Mouse (Mus musculus) lung, postnatal 10 days (tissue): ENCODE measurements around the gene Pgghg.
"Not testable (repeated sequence)": the region's sequence is repeated elsewhere in the genome, so short reads cannot be mapped to it uniquely, and the experiment has no call there.

Experiments
- DNase-seq: peaks from one replicate; pipeline ENCODE4 v3.0.0; 2021

The Pgghg gene

DNA sequence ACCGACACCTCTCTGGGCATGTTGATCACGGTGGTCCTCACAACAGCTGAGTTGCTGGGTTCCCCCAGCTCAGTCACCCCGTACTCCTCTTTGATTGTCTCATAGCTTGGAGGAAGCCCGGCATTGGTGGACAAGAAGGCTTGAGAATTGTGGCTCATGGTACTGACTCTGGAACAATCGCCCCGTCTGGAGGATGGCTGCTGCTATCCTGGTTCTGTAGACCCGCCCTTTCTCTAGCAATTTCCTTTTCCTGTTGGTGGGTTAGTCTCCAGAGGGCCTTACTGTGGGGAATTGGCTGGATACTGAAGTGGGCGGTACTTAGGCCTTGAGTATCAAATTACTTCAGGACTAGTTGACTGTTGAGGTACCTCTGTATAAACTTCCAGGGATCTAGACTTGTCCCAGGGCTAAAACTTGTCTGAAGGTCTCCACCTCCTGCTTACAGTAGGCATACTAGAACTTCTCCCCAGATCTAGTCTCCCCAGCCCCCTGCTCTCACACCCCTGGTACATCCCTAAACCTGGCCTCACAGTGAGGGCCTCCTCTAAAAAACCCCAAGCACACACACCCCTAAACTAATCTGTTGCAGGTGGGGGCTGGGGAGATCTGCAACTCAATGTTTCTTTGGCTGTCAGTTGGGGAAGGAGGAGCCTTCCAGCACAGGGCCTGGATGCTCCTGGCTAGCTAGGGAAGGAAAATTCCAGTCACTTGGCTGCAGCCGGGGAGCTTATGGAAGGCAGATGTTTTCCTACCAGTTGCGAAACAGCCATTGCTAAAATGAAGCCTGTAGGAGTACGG, 14.8 kb downstream of the Pgghg start, which contains the start of the genes Gm45717 and Ifitm2:
TSS of gene Gm45717 (minus strand) at position 180 of the 798 bp plus-strand sequence.
TSS of gene Ifitm2 (minus strand) at position 230 of the 798 bp plus-strand sequence.
- DNase-seq = peak; percentile 96

DNA sequence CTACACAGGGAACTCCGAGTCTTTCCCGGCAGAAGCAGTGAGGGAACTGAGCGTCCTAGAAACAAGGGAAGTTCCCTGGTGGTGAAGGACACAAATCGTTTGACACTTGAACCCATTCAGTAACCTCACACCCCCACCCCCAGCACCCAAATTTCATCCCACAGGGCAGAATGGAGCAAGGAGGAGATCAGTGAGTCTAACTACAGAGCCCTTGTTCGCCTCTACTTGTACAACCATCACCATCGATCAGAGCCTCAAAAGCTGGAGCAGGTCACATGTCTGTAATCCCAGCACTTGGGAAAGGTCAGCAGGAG, 15.3 kb downstream of the Pgghg start:
- no peak for DNase-seq

DNA sequence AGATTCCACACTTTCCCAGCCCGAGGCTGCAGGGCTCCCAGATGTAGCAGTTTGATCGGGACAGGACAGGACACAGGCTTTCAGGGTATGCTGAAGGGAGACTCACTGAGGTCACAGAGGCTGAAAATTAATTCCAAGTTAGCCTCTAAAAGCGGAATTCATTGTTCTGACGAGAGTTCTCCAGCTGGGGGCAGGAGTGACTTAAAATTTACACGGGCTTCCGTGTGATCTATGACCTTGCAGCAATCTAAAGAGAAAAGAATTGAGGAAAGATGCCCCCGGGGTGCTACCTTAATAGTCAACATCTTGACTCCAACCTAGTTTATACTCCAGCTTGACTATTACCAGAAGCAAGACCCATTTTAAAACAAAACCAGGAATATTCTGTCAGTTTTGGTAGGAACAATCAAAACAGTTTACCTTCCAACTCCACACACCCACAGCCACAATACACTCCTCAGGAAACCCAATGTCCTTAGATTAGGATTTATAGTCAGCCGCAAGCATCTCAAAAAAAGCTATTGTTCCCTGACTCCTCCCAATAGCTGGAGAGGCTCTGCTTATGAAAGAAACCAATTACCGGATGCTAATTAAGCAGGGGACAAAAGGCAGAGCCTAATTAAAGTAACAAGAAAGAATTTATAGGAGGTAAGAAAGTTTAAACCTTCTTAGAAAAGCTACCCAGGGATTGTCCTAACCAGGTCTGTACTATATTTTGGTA, 18.1 kb downstream of the Pgghg start:
- peak; percentile 72 for DNase-seq

DNA sequence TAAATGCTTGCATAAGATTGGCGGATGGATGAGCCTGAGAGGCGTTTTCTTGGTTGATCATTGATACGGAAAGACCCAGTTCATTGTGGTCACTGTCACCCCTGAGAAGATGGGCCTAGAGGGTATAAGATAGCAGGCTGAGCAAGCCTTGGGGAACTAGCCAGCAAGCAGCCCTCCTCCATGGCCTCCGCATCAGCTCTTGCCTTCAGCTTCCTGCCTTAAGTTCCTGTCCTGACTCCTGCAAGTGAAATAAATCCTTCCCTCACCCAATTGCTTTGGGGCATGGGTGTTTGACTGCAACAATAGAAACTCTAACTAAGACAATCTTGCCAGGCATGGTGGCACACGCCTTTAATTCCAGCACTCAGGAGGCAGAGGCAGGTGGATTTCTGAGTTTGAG, 18.8 kb downstream of the Pgghg start:
- no peak for DNase-seq

DNA sequence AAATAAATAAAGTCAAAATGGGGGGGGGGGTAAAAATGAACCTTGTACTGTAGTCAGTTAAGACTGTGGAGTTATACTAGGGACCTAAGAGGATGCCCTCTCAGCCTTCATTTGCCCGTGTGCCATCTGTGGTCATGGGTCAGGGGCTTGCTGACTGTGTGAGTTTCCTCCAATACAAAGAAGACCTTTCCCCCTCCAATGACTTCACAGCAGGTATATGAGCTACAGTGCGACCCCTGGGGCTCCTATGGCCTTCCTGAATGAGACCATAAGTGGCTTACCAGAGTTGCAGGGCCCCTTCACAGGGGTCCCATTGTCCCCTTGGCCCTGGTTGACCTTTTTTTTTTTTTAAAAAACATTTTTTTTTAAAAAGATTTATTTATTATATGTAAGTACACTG, 20.2 kb downstream of the Pgghg start:
- no peak for DNase-seq

DNA sequence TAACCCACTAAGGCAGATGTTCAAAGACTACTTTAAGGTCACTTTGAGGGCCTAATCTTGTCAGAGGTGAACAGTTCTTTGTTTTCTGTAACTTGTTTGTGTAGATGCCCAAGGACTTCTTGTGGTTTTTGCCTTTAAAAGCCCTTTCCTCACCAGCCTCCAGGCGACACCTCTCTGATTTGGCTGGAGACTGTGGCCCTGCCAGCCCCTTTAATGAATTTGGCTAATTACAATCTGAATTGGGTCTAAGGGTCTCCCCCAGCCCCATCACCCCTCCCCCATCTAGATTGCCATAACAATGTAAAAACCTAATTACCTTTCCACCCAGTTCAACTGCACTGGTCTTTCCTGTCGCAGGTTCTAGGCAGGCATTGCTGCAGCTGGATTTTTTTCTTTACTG, 21.5 kb downstream of the Pgghg start:
- no peak for DNase-seq

DNA sequence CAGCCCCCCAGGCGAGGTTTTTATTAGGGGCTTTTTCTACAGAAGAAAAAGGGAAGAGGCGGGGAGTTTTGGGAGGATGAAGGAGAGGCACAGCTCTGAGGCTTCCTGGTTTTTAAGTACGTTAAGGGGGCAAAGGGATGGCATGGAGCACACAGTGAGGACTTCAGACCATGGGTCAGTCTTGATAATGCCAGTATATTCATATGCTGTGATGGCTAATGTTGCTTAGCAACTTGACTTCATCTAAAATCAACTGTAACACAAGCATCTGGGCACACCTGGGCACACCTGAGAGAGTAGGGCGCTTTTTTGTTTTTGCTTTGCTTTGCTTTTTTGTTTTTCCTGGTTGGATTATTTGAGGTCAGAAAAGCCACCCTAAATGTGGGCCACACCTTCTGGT, 25.7 kb downstream of the Pgghg start, which contains the start of gene Ifitm1:
TSS of gene Ifitm1 (plus strand) at position 301 of the 400 bp plus-strand sequence.
- DNase-seq = no peak

DNA sequence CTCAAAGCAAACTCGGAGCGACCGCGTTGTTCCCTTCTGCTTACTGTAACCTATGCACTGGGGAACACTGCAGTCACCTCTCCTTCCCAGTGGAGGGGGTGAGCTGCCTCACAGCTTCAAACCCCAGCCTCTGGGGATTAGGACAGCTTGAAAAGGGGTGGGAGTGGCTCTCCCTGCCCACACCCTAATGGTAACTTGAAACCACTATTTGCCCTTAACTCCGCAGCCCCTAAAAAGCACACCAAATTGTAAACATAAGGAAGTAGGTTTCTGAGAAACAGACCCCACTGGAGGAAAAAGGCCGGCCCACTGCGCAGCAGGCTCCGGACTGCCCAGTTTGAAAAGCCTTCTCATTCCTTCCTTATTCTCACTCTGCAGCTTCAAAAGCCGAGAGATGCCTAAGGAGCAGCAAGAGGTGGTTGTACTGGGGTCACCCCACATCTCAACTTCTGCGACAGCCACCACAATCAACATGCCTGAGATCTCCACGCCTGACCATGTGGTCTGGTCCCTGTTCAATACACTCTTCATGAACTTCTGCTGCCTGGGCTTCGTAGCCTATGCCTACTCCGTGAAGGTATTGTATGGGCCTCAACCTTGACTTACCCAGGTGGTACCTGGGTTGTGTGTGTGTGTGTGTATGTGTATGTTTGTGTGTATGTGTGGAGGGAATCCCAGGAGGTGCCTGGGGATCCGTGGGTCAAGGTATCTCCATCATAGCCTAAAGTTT, 26.8 kb downstream of the Pgghg start:
- no peak for DNase-seq

DNA sequence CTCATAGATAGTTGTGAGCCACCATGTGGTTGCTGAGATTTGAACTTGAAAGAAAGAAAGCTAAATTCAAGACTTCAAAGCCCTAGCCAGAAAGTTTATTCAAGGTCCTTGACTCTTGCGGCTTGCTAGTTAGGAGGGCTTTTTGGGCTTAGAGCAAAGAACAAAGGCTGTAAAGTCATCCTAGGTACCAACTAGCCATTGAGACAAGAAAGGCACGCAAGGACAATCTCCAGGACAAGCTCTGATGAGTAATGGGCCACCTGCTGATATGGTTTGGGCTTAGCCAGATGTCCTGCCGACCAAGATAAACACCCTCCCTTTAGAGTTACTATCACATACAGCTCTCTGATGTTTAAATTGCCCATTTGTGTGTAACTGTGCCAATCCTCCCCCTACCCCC, 27.5 kb downstream of the Pgghg start:
- not testable (repeated sequence) for DNase-seq

DNA sequence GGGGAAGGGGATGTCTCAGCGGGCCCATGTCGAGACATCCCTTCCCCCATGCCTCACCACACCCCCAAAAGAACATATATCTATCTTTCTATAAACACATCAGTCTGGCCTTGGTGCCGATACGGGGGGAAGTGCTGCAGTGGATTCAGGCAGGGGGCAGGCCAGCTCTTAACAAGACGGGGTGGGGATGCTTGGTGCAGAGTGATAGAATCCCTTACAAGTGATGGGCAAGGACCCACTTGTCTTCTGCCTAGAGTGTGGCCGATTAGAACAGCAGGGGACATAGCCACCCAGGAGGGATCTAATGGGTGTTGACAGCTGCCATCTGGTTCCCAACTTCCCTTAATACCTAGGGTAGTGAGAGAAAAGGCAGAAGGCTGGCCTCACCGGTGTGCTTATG, 29.7 kb downstream of the Pgghg start:
- no peak for DNase-seq

DNA sequence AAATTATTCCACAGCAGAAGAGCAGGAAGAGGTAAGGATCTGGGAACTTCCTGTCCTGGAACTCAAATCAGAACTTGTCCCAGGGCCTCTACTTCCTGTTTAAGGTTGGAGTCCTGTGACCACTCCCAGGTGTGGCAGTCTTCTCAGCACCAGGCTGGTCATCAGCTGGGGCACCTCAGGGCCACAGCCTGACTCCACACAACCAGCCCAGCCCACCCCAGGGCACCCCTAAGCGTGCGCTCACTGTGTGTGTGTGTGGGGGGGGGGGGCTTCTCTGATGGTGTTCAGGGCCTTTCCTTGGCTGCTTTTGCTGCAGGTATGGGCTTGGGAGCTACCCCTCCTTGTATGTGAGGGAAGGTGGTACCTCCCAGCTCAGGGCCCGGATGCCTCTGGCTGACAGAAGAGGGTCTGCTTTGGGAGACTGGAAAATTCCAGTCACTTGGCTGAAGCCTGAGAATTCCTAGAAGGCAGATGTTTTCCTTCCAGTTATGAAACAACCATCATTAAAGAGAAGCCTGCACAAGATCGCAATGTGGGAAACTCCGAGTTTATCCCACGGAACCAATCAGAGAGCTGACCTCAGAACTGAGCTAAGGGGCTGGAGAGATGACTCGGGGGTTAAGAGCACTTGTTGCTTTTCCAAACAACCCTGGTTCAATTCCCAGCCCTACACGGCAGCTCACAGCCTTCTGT, 30.4 kb downstream of the Pgghg start:
- DNase-seq = peak; percentile 60

DNA sequence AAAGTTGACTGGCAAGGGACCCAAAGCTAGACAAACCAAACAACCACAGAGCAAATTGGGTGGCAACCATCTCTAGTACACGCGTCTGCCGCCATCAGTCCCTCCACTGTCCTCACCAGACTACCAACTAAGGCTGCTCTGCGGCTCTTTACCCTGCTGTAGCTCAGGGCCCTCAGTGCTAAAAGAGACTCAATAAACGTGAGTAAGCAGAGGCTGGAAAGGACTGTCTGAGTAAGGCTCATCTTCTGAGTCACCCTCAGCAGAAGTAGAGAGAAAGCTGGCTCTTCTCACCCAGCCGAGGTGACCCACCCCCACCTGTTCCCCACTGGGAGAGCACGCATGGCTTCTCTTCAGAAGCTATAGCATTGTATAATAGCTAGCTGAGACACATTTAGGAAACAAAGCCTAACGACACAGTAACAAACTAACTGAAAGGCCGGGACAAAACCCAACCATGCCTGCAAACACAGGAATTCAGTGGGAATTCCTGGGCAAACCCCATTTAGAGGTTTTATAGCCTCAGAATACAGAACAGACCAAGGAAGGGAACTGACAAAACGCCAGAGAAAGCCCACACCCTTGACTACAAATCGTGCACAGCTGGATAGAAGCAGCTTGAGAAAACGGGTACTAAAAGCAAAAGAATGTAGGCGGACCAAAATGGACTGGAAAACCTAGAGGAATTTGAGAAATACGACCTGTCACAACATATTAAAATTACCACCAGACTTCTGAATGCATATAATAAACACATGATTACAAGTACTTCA, 32.4 kb downstream of the Pgghg start:
- DNase-seq = no peak

DNA sequence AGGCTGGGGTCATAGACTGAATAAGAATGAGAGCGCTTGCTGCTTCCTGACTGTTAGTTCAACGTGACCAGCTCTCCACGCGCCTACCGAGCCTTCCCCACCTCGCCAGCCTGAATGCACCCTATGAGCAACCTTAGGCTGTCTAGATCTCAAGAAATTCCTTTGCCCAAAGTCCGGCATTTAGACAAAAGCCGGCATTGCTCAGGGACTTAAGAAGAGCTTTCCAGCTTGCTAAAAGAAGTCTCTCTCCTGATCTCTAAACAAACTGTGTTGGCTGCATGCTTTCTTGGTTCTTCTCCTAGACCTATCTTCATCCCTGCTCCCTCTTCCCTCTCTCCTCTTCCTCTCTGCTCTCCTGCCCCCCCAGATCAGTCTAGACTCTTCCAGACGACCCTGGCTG, 33.7 kb downstream of the Pgghg start:
- no peak for DNase-seq

DNA sequence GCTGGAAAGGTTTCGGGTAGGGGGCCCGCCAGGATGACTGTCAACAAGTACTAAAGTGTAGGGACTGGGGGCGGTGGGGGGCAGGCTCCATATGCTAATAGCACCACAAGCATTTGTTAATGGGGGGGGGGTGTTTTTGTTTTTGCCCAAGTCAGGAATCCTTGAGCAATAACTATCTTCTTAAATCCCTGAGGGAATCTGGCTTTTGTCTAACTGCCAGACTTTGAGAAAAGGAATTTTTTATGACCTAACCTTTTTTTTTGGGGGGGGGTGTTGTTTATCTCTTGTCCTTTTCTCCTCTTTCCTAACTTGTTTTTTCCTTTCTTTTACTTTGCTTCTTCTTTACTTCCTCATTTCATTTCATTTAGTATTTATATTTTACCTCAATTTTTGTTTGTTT, 34.3 kb downstream of the Pgghg start:
- DNase-seq = no peak

DNA sequence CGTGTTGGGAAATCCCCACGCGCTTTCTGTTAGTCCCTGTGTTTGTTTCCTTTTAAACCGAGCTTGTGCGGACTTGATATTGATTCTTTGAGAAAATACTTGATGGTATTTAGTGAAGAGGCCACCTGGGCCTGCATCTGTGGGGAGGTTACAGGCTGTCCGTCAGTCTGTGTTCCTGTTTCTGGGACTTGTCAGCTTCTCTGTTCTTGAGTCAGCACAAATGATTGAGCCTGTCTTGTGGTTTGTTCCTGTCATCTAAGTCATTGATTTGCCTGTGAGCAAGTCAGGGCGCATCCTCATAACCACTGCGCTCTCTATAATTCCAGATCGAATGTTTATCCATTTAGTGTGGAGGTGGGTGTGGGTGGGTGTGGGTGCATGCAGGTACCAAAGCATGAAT, 35.5 kb downstream of the Pgghg start:
- DNase-seq = not testable (repeated sequence)

DNA sequence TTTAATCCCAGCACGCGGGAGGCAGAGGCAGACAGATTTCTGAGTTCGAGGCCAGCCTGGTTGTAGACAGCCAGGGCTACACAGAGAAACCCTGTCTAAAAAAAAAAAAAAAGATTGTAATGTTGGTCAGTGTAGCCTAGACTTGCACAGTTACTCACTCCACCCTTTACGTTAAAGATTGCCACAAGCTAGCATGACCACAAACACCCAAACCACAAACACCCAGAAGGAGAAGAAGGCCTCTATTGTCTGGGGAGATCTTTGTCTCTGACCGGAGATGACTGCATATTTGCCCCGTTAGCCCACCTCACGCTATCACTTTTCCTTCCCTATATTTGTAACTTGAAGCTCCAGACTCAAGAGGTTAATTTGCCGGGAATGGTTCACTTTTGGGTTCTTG, 40.5 kb downstream of the Pgghg start:
- no peak for DNase-seq

DNA sequence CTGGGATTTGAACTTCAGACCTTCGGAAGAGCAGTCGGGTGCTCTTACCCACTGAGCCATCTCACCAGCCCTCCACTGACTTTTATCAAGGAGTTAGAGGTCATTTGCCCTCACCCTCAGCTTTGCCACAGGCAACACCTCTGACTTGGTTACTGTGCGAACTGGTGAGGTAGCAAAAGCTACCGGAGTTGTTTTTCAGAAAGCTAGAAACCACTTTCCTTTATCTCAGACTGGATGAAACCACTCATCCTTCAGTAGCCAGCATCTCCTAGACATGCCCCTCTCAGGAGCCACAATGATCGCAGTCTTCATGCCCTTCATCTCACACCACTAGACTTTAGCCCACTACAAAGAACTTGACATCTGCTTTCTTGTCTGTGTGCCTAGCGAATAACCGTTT, 41.8 kb downstream of the Pgghg start:
- DNase-seq = no peak

DNA sequence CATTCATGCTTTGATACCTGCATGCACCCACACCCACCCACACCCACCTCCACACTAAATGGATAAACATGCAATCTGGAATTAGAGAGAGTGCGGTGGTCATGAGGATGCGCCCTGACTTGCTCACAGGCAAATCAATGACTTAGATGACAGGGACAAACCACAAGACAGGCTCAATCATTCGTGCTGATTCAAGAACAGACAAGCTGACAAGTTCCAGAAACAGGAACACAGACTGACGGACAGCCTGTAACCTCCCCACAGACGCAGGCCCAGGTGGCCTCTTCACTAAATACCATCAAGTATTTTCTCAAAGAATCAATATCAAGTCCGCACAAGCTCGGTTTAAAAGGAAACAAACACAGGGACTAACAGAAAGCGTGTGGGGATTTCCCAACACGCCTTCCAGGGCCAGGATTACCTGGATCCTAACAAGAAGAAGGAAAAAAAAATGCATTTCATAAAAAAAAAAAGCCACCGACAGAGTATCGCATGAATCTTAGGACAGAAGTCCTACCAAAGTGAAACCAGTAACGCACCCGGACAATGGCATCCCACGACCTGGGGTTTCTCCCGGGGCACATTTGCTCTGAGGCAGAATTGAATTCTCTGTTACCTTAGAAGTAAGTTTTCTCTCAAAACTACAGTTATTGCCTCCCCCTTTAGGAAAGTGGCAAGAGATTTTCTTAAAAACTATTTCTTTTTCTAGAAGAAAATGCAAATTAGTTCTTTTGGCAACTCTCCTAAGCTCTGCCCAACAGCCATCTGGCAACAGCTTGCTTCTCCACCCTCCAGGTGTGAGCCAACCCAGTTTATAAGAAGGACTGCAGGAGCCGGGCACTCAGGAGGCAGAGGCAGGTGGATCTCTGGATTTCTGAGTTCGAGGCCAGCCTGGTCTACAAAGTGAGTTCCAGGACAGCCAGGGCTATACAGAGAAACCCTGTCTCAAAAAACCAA, 46.3 kb downstream of the Pgghg start:
- DNase-seq = no peak

DNA sequence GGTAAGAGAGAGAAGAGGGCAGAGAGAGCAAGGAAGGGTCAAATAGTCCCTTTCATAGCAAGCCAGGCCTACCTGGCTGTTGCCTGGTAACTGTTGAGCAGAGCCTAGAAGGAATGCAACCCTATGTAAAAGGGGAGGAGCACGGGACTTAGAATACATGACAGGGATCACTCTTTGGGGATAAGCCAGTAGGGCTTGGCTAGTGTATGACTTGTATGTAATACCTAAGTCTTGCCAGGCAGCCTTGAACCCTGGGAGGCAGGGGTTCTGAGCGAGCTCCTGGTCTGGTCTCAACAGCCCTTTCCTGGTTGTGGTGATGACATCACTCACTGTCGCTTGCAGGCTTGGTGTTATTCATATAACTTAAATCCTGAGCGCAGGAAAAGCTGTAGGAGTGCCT, 47.8 kb downstream of the Pgghg start:
- no peak for DNase-seq

DNA sequence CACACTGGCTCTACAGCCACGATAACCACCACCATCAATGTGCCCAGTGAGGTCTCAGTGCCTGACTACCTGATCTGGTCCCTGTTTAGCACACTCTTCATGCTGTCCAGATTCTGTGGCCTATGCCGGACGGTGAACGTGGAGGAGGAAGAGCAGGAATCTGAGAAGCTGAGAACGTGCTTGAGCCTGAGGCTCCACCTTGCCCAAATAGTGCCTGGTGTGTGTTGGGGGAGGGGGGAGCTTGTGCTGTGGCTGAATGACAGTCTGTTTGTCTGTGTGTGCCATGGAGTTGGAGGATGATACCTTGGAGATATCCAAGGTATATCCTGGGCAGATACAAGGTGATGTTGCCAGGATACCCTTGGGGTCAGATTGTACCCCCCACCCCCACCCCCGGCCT, 49.0 kb downstream of the Pgghg start:
- no peak for DNase-seq

DNA sequence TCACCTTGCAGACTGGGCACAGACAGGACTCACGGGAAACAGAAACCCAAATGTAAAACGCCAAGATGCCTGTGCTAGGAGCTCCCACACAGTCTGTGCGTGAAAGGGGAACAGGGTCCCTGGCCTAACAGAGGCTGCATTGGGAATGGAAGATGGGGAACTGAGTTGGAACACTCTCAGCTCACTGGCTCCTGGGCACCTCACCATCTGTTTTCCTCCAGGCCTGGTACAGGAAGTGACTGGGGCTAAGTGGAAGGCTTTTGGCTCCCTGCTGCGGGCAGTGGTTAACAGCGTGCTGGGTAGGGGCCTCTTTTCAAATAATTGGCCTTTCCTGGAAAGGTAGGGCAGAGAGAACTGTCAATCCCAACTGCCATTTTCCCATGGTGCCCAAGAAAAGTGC, 49.4 kb downstream of the Pgghg start:
- no peak for DNase-seq
